Mouse (Mus musculus) megakaryocyte, adult 5-6 weeks (primary cell): ENCODE measurements around the gene Scgb1b19. TPM values are rescaled to one million over a fixed set of nuclear protein-coding genes. Genes with fewer than 3 reads are reported as not detected.
"Not testable (repeated sequence)": the region's sequence is repeated elsewhere in the genome, so short reads cannot be mapped to it uniquely, and the experiment has no call there.

Experiments
- ATAC-seq: 2 replicates; pipeline ENCODE4 v1.8.0; 2016; ENCODE audit warnings: mild to moderate bottlenecking, inconsistent platforms; ENCODE audit not compliant: poor library complexity, severe bottlenecking
- total RNA-seq, 2 experiments: library from RNA; stranded (forward) in 1 of 2; stranded (reverse) in 1 of 2; fragments of 153-499, 151-499 nt in 1 of 2; fragments of 221-1000, 200-1000 nt in 1 of 2; gene quantifications; 2 replicates each; pipeline versions ENCODE4 v1.2.3 to v1.2.4; 2015 to 2017

Gene Scgb1b19
- not detected in 2 replicates for total RNA-seq (2015)
- not detected in 2 replicates for total RNA-seq (2017)

DNA sequence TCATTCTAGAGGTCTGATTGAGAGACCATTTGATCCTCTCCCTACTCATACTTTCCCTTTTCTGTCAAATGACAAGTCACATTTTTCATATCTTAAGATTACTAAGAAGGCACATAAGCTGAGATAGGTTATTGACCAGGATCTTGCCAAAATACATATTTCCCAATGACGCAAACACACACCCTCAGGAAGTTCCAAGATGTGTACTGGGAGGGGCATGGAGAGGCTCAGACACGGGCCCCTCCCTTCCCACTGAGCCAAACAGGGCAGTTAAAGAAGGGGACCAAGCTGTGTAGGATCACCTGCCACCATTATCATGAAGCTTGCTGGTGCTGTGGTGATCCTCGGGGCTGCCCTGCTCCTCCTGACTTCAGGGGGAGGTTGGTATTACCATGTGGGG, at the start of gene Scgb1b19:
Gene Scgb1b19, plus strand, starts transcription at position 301 of the 400 bp plus-strand sequence.
- ATAC-seq: not testable (repeated sequence)

DNA sequence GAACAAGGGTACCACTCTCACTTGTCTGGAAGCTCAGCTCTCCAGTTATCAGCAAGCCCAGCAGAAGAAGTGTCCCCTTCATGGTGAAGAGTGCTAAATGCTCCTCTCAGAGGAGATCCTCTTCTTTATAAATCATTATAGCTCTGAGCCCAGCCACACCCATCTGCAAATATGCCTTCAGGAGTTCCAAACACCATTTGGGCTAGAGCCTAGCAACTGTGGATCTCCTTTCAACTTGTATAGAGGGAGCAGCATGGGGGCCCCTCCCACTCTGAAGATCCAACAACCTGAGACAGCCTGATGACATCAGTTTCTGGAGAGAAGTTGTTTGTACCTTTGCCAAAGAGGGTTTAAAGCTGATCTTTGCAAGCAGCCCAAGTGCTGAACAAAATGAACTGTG, 6.9 kb upstream of the Scgb1b19 start, which contains the start of gene Scgb2b19:
Gene Scgb2b19, minus strand, starts transcription at position 101 of the 400 bp plus-strand sequence.
- ATAC-seq: not testable (repeated sequence)

Other genes starting within 250 kb of the Scgb1b19 start
- gene Scgb2b17, start 230.7 kb upstream of the Scgb1b19 start, total RNA-seq (2015): not detected in 2 replicates
- gene Scgb2b17, start 230.7 kb upstream of the Scgb1b19 start, total RNA-seq (2017): not detected in 2 replicates
- gene Scgb1b17, start 223.8 kb upstream of the Scgb1b19 start, total RNA-seq (2015): not detected in 2 replicates
- gene Scgb1b17, start 223.8 kb upstream of the Scgb1b19 start, total RNA-seq (2017): not detected in 2 replicates
- not detected in 2 replicates for gene Scgb2b18, start 113.4 kb upstream of the Scgb1b19 start, total RNA-seq (2015)
- gene Scgb2b18, start 113.4 kb upstream of the Scgb1b19 start, total RNA-seq (2017): not detected in 2 replicates
- gene Scgb1b18, start 101.7 kb upstream of the Scgb1b19 start, total RNA-seq (2015): not detected in 2 replicates
- not detected in 2 replicates for gene Scgb1b18, start 101.7 kb upstream of the Scgb1b19 start, total RNA-seq (2017)
- gene Scgb2b19, start 7.0 kb upstream of the Scgb1b19 start, total RNA-seq (2015): not detected in 2 replicates
- not detected in 2 replicates for gene Scgb2b19, start 7.0 kb upstream of the Scgb1b19 start, total RNA-seq (2017)
- not detected in 2 replicates for gene Scgb2b20, start 79.0 kb downstream of the Scgb1b19 start, total RNA-seq (2015)
- not detected in 2 replicates for gene Scgb2b20, start 79.0 kb downstream of the Scgb1b19 start, total RNA-seq (2017)
- not detected in 2 replicates for gene Scgb1b20, start 85.9 kb downstream of the Scgb1b19 start, total RNA-seq (2015)
- gene Scgb1b20, start 85.9 kb downstream of the Scgb1b19 start, total RNA-seq (2017): not detected in 2 replicates
- gene Scgb2b21, start 233.2 kb downstream of the Scgb1b19 start, total RNA-seq (2015): not detected in 2 replicates
- gene Scgb2b21, start 233.2 kb downstream of the Scgb1b19 start, total RNA-seq (2017): not detected in 2 replicates